Mouse (Mus musculus) gastrocnemius, adult 2 months (tissue): ENCODE data around the gene Aoc1. TPM values are rescaled to one million over a fixed set of nuclear protein-coding genes. Genes with fewer than 3 reads are reported as not detected.

Experiments used
- DNase-seq: peaks from one replicate; pipeline ENCODE4 v3.0.0; 2022
- H3K27ac ChIP-seq: fragments of 200-600 bp; 2 replicates; pipeline ENCODE4 v1.8.1; 2022; ENCODE audit warnings: mild to moderate bottlenecking
- H3K4me3 ChIP-seq: fragments of 200-600 bp; 2 replicates; pipeline ENCODE4 v1.8.1; 2022; ENCODE audit warnings: mild to moderate bottlenecking, moderate library complexity
- CTCF ChIP-seq: fragments of 200-600 bp; IDR thresholded peaks from 2 replicates; pipeline ENCODE4 v1.8.1; 2022; ENCODE audit warnings: antibody characterized with exemption, mild to moderate bottlenecking, moderate library complexity
- intact Hi-C: fragments of 180-260 bp; cut with DNase I; formaldehyde crosslinking; loops from one replicate; pipeline ENCODE4 v1.15.1; 2025
- total RNA-seq, 2 experiments: library from RNA; stranded (reverse); gene quantifications; 2 replicates each; pipeline ENCODE4 v1.2.3; 2021

Gene Aoc1
- total RNA-seq, 2 experiments from 2014 or later = not detected

- intact Hi-C loops = no loop called here
- no peak for TF ChIP-seq CTCF
- Histone ChIP-seq H3K4me3 (peak within 1 kb of the TSS; percentile 71), H3K27ac (peak within 1 kb of the TSS; percentile 78)
- peak; percentile 90 for DNase-seq
Measured at GRCm38 (mm10) chr6:48840973-48841625, 31.6 kb upstream of the Aoc1 start, which contains the start of gene Tmem176b. Gene Tmem176b, minus strand, starts transcription at chr6:48841496.

GRCm38 (mm10) chr6:48842111-48842842 lies 30.4 kb upstream of the Aoc1 start:
- intact Hi-C loops = no loop called here
- H3K27ac ChIP-seq = peak overlapping the region; percentile 78
- peak overlapping the region; percentile 71 for H3K4me3 ChIP-seq
- DNase-seq = peak; percentile 40
- peak; percentile 27; the same call in 1 of the 2 replicates for TF ChIP-seq CTCF

- intact Hi-C loops = no loop called here
- DNase-seq = no peak
- TF ChIP-seq CTCF = no peak
- no peak overlapping the region for H3K27ac ChIP-seq
- H3K4me3 ChIP-seq = no peak overlapping the region
Measured at GRCm38 (mm10) chr6:48845086-48845485, 27.6 kb upstream of the Aoc1 start.

- intact Hi-C loops = no loop called here
- Histone ChIP-seq H3K27ac (peak overlapping the region; percentile 83), H3K4me3 (peak overlapping the region; percentile 71)
- no peak for TF ChIP-seq CTCF
- DNase-seq = peak; percentile 46
Measured at GRCm38 (mm10) chr6:48851820-48852491, 20.7 kb upstream of the Aoc1 start.

GRCm38 (mm10) chr6:48854155-48854554 lies 18.5 kb upstream of the Aoc1 start:
- DNase-seq = no peak
- intact Hi-C loops = no loop called here
- Histone ChIP-seq H3K27ac (no peak overlapping the region), H3K4me3 (no peak overlapping the region)
- TF ChIP-seq CTCF = peak; percentile 10; the same call in 1 of the 2 replicates

GRCm38 (mm10) chr6:48857613-48858302 lies 14.9 kb upstream of the Aoc1 start:
- Histone ChIP-seq H3K4me3 (no peak overlapping the region), H3K27ac (no peak overlapping the region)
- no peak for DNase-seq
- peak; percentile 48 for TF ChIP-seq CTCF
- intact Hi-C loops = loop anchor here (2.0 kb wide), 1 partner anchor 41 kb away; no protein-coding TSS in a partner anchor

- intact Hi-C loops = no loop called here
- peak; percentile 52 for DNase-seq
- Histone ChIP-seq H3K4me3 (0 out of 2 replicates have a peak overlapping the region, but pooled peaks have one; percentile 26), H3K27ac (no peak overlapping the region)
- peak; percentile 45 for TF ChIP-seq CTCF
Measured at GRCm38 (mm10) chr6:48860130-48860815, 12.4 kb upstream of the Aoc1 start.

- no peak for DNase-seq
- H3K4me3 ChIP-seq = no peak overlapping the region
- TF ChIP-seq CTCF = no peak
- no peak overlapping the region for H3K27ac ChIP-seq
- intact Hi-C loops = no loop called here
Measured at GRCm38 (mm10) chr6:48860851-48861250, 11.8 kb upstream of the Aoc1 start.

GRCm38 (mm10) chr6:48861616-48862280 lies 10.9 kb upstream of the Aoc1 start:
- H3K27ac ChIP-seq = no peak overlapping the region
- no peak for DNase-seq
- intact Hi-C loops = no loop called here
- H3K4me3 ChIP-seq = no peak overlapping the region
- no peak for TF ChIP-seq CTCF

GRCm38 (mm10) chr6:48862816-48863215 lies 9.9 kb upstream of the Aoc1 start:
- no peak overlapping the region for H3K4me3 ChIP-seq
- TF ChIP-seq CTCF = no peak
- no peak overlapping the region for H3K27ac ChIP-seq
- no peak for DNase-seq
- intact Hi-C loops = no loop called here

GRCm38 (mm10) chr6:48863488-48863887 lies 9.2 kb upstream of the Aoc1 start:
- intact Hi-C loops = no loop called here
- no peak overlapping the region for H3K4me3 ChIP-seq
- H3K27ac ChIP-seq = no peak overlapping the region
- DNase-seq = no peak
- TF ChIP-seq CTCF = no peak
